Mouse (Mus musculus): ENCODE data around the gene Fbxl7.

Gene Fbxl7

DNA sequence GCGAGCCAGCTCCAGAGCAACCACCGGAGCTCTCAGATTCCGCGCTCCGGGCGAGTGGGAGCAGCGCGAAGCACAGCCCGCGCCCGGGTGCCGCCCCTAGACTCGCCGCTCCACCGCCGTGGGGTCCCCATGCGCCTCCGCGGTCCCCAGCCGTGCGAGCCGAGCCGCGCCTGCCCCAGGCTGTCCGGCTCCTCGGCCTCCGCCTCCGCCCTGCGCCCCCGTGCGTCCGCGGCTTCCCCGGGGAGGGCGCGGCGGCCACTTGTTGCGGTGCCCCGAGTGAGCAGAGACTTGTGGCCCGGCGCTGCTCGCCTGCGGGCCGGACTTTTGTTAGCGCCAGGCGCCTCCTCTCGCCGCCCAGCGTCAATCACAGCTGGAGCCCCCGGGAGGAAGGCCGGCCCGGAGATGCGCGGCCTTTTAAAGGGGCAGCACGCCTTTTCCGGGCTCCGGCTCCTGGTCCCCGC is at the start of gene Fbxl7:
Fbxl7 (minus strand) TSS at position 330 of the 461 bp plus-strand sequence.
- peak; percentile 30; the same call in 1 of the 2 replicates for TF ChIP-seq GATA4 (IDR thresholded peaks at IDR 0.05; ENCODE audit: insufficient replicate concordance, low read length)

- TF ChIP-seq GATA4 (IDR thresholded peaks at IDR 0.05; ENCODE audit: insufficient replicate concordance, low read length), result no peak
These were observed 26.6 kb upstream of the Fbxl7 start for GRCm38 (mm10) chr15:26922026-26922425.

DNA sequence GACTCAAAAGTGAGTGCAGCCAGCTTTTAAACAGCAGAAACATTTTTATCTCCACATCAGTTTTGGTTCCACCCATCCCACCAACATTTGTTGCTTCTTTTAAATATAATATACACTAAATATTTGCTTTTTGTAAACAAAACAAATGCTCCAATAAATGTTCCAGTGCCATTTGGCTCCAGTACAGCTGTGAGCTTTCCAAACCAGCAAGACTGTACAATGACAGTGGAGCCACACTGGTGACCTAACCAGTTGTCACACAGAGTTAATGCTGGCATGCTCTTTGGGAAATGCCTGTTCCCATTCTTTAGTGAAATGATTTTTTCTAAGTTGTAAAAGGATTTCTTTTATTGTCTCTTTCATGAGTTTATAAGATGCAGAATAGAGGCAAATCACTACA is 18.0 kb upstream of the Fbxl7 start:
- no peak for TF ChIP-seq GATA4 (IDR thresholded peaks at IDR 0.05; ENCODE audit: insufficient replicate concordance, low read length)

- TF ChIP-seq GATA4 (IDR thresholded peaks at IDR 0.05; ENCODE audit: insufficient replicate concordance, low read length), result no peak
These were observed 381 bp upstream of the Fbxl7 start for GRCm38 (mm10) chr15:26895761-26896160.

- no peak for TF ChIP-seq GATA4 (IDR thresholded peaks at IDR 0.05; ENCODE audit: insufficient replicate concordance, low read length)
These were observed 565 bp downstream of the Fbxl7 start for GRCm38 (mm10) chr15:26894801-26895229.

- no peak for TF ChIP-seq GATA4 (IDR thresholded peaks at IDR 0.05; ENCODE audit: insufficient replicate concordance, low read length)
These were observed 1.2 kb downstream of the Fbxl7 start for GRCm38 (mm10) chr15:26894031-26894655.

DNA sequence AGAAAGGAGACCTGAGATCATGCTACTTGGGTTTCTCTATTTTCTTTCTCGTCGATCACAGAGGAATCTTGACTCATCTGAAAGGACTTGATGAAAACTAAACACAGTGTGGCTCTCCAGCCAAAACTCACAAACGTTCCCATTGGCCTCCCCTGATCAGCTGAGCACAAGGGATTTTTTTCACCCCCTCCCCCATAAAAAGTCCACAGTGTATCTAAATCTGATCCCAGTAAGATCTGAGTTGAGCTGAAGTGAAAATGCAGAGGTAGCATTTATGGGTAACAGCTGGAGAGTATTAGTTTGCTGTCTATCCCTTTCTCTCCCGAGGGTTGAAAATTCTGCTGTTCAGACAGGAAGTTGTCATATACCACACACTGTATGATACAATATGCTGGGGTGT is 2.2 kb downstream of the Fbxl7 start:
- no peak for TF ChIP-seq GATA4 (IDR thresholded peaks at IDR 0.05; ENCODE audit: insufficient replicate concordance, low read length)

GRCm38 (mm10) chr15:26889971-26890370 is 5.4 kb downstream of the Fbxl7 start:
- no peak for TF ChIP-seq GATA4 (IDR thresholded peaks at IDR 0.05; ENCODE audit: insufficient replicate concordance, low read length)

GRCm38 (mm10) chr15:26888170-26888569 is 7.2 kb downstream of the Fbxl7 start:
- TF ChIP-seq GATA4 (IDR thresholded peaks at IDR 0.05; ENCODE audit: insufficient replicate concordance, low read length), result no peak

DNA sequence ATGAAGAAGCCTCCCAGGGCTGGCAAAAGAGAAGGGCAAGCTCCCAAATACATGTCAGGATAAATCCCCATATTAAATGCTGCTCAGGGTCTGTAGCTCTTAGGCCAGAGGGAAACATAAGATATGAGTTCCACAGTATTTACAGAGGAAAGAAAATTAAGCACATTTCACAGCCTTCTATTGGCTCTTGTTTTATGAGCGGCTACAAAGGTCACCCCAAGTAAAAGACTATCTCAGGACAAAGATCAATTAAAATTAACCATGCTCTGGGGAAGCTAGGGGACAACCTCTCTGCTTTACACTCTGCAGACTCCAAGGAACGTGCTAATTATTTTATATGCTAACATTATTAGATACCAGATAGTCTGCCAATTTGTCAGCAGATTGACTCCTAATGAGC is 9.4 kb downstream of the Fbxl7 start:
- no peak for TF ChIP-seq GATA4 (IDR thresholded peaks at IDR 0.05; ENCODE audit: insufficient replicate concordance, low read length)

GRCm38 (mm10) chr15:26880212-26880956 is 15.0 kb downstream of the Fbxl7 start:
- TF ChIP-seq GATA4 (IDR thresholded peaks at IDR 0.05; ENCODE audit: insufficient replicate concordance, low read length), result no peak

GRCm38 (mm10) chr15:26875687-26876086 is 19.7 kb downstream of the Fbxl7 start:
- TF ChIP-seq GATA4 (IDR thresholded peaks at IDR 0.05; ENCODE audit: insufficient replicate concordance, low read length), result no peak

DNA sequence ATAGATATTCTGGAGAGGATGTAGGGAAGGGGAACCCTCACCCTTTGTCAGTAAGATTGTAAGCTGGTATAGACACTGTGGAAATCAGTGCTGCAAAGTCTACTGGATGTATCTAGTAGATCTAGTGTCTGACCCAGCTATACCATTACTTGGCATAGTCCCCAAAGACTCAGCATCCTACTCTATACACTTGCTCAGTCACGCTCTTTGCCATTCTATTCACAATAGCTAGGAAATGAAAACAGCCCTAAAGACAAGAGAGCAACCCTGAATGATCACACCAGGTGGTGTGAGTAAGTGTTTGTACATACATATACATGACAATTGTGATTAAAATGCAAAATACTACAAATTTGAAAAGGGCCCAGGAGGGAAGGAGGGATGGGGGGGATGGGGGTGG is 23.1 kb downstream of the Fbxl7 start:
- TF ChIP-seq GATA4 (IDR thresholded peaks at IDR 0.05; ENCODE audit: insufficient replicate concordance, low read length), result no peak

- TF ChIP-seq GATA4 (IDR thresholded peaks at IDR 0.05; ENCODE audit: insufficient replicate concordance, low read length), result no peak
These were observed 26.2 kb downstream of the Fbxl7 start for GRCm38 (mm10) chr15:26869197-26869596.

- TF ChIP-seq GATA4 (IDR thresholded peaks at IDR 0.05; ENCODE audit: insufficient replicate concordance, low read length), result no peak
These were observed 27.9 kb downstream of the Fbxl7 start for GRCm38 (mm10) chr15:26867521-26867920.

DNA sequence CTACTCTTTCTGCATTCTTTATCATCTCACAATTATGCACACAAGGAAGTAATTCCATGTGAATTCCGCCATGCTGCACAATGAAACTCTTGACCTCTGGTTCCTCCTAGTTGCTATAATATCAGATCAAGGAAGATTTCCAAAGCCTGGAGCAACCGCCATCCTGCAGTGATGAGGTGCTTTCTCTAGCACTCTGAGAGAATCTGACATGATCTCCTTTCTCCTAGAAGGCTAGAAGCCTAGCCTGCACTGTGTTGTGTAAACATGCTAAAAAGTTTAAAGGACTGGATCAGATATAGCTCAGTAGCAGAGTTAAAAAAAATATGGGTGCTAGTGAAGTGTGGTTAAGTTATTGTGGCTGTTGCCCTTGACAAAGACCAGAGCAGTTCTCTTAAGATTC is 33.2 kb downstream of the Fbxl7 start:
- TF ChIP-seq GATA4 (IDR thresholded peaks at IDR 0.05; ENCODE audit: insufficient replicate concordance, low read length), result no peak
